Mouse (Mus musculus) E14TG2a.4 (cell line): ENCODE measurements around the gene Izumo1r.

Experiments used
- H3K27me3 ChIP-seq: 2 replicates; pipeline ENCODE4 v1.6.1; 2014; ENCODE audit warnings: low read length, control low read depth; ENCODE audit not compliant: insufficient read depth
- H3K36me3 ChIP-seq: 2 replicates; pipeline ENCODE4 v1.6.1; 2014; ENCODE audit warnings: low read length, control low read depth; ENCODE audit not compliant: insufficient read depth
- H3K4me1 ChIP-seq: replicated peaks from 2 replicates; pipeline ENCODE4 v1.6.1; 2014; ENCODE audit warnings: low read depth, low read length, control low read depth
- H3K4me3 ChIP-seq: replicated peaks from 2 replicates; pipeline ENCODE4 v1.5.1; 2014; ENCODE audit warnings: mild to moderate bottlenecking, low read length
- H3K9me3 ChIP-seq: 2 replicates; pipeline ENCODE4 v1.6.1; 2014; ENCODE audit warnings: low read length, control low read depth
- CTCF ChIP-seq: conservative IDR thresholded peaks from 2 replicates; pipeline ENCODE4 v1.5.1; 2014; ENCODE audit warnings: low read length
- NANOG ChIP-seq: IDR thresholded peaks from 2 replicates; pipeline ENCODE4 v1.6.1; 2014; ENCODE audit warnings: borderline replicate concordance, low read length, mixed read lengths
- POU5F1 ChIP-seq: IDR thresholded peaks from 2 replicates; pipeline ENCODE4 v1.6.1; 2014; ENCODE audit warnings: low read length, borderline replicate concordance

Izumo1r gene

GRCm38 (mm10) chr9:14897102-14897501, 6.6 kb downstream of the Izumo1r start:
- TF ChIP-seq NANOG: no peak
- no peak for TF ChIP-seq POU5F1
- TF ChIP-seq CTCF: no peak
- Histone ChIP-seq H3K27me3 (peaks cover 87% of the 10 kb centered on the region), H3K9me3 (no peaks in the 10 kb centered on the region), H3K4me1 (peaks cover 11% of the 10 kb centered on the region; the same call in 1 of the 2 replicates), H3K36me3 (no peaks in the 10 kb centered on the region), H3K4me3 (no peak overlapping the region)

GRCm38 (mm10) chr9:14895237-14895835, 8.4 kb downstream of the Izumo1r start:
- Histone ChIP-seq H3K4me1 (peaks cover 15% of the 10 kb centered on the region), H3K36me3 (no peaks in the 10 kb centered on the region), H3K27me3 (peaks cover 81% of the 10 kb centered on the region), H3K4me3 (no peak overlapping the region), H3K9me3 (no peaks in the 10 kb centered on the region)
- no peak for TF ChIP-seq POU5F1
- TF ChIP-seq NANOG: no peak
- no peak for TF ChIP-seq CTCF

DNA sequence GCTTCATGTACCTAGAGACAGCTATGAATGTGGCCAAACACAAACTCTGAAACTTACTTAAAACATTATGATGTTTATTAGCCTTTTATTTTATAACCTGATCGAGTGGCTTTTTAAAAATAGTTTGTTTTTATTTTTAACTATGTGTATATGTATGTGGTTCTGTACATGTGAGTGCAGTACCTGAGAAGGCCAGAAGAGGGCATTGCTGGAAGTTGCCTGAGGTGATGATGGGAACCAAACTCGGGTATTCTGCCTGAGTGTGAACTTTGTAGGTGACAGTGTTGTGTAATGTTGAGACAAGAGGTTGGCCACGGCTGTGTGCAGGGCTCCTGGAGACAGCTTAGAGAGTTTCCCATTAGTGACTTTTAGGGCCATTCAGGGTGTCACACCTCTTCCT, 9.1 kb downstream of the Izumo1r start:
- peaks cover 79% of the 10 kb centered on the region for H3K27me3 ChIP-seq
- H3K9me3 ChIP-seq: no peaks in the 10 kb centered on the region
- TF ChIP-seq CTCF: peak; percentile 87
- no peak for TF ChIP-seq POU5F1
- no peak for TF ChIP-seq NANOG
- H3K4me3 ChIP-seq: no peak overlapping the region
- H3K36me3 ChIP-seq: no peaks in the 10 kb centered on the region
- H3K4me1 ChIP-seq: peaks cover 13% of the 10 kb centered on the region

DNA sequence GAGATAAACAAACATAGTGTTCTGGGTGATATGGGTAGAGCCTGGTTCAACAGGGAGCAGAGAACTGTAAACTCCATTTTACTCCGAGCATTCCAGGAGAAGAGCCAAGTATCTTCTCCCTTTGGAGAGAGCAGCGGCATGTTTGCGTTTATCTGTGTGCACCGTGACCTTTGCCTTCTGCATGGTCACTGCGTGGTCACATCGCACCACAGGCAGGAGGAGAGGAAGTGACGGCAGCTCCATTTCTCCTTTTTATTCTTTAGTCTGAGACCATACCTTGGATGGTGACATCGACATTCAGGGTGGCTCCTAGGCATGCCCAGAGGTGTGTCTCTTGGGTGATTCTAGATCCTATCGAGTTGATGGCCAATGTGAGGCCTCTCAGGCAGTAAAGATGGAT, 10.4 kb downstream of the Izumo1r start:
- Histone ChIP-seq H3K4me3 (no peak overlapping the region), H3K36me3 (no peaks in the 10 kb centered on the region), H3K27me3 (peaks cover 81% of the 10 kb centered on the region), H3K9me3 (no peaks in the 10 kb centered on the region), H3K4me1 (peaks cover 13% of the 10 kb centered on the region)
- no peak for TF ChIP-seq NANOG
- no peak for TF ChIP-seq POU5F1
- no peak for TF ChIP-seq CTCF

- Histone ChIP-seq H3K4me3 (no peak overlapping the region), H3K27me3 (peaks cover 84% of the 10 kb centered on the region), H3K9me3 (no peaks in the 10 kb centered on the region), H3K4me1 (peaks cover 13% of the 10 kb centered on the region), H3K36me3 (no peaks in the 10 kb centered on the region)
- TF ChIP-seq POU5F1: no peak
- TF ChIP-seq NANOG: no peak
- no peak for TF ChIP-seq CTCF
These were observed 11.9 kb downstream of the Izumo1r start for GRCm38 (mm10) chr9:14891891-14892290.

- H3K9me3 ChIP-seq: no peaks in the 10 kb centered on the region; the same call in 1 of the 2 replicates
- no peak overlapping the region for H3K4me3 ChIP-seq
- peaks cover 13% of the 10 kb centered on the region for H3K4me1 ChIP-seq
- TF ChIP-seq POU5F1 (no peak), CTCF (no peak), NANOG (peak; percentile 75; the same call in 1 of the 2 replicates)
- H3K36me3 ChIP-seq: no peaks in the 10 kb centered on the region
- peaks cover 84% of the 10 kb centered on the region for H3K27me3 ChIP-seq
These were observed 13.1 kb downstream of the Izumo1r start for GRCm38 (mm10) chr9:14890699-14891098.

- TF ChIP-seq POU5F1 (no peak), CTCF (no peak), NANOG (no peak)
- peaks cover 74% of the 10 kb centered on the region for H3K27me3 ChIP-seq
- no peaks in the 10 kb centered on the region; the same call in 1 of the 2 replicates for H3K9me3 ChIP-seq
- no peak overlapping the region for H3K4me3 ChIP-seq
- H3K36me3 ChIP-seq: no peaks in the 10 kb centered on the region
- H3K4me1 ChIP-seq: peaks cover 13% of the 10 kb centered on the region
These were observed 15.1 kb downstream of the Izumo1r start for GRCm38 (mm10) chr9:14888671-14889070.

- Histone ChIP-seq H3K27me3 (peaks cover 74% of the 10 kb centered on the region), H3K9me3 (no peaks in the 10 kb centered on the region; the same call in 1 of the 2 replicates), H3K36me3 (no peaks in the 10 kb centered on the region), H3K4me1 (peaks cover 13% of the 10 kb centered on the region), H3K4me3 (no peak overlapping the region)
- TF ChIP-seq CTCF (no peak), NANOG (no peak)
These were observed 15.9 kb downstream of the Izumo1r start for GRCm38 (mm10) chr9:14887787-14888382.

- H3K9me3 ChIP-seq: no peaks in the 10 kb centered on the region; the same call in 1 of the 2 replicates
- peaks cover 74% of the 10 kb centered on the region for H3K27me3 ChIP-seq
- no peak for TF ChIP-seq POU5F1
- no peak for TF ChIP-seq CTCF
- TF ChIP-seq NANOG: no peak
- peaks cover 8% of the 10 kb centered on the region for H3K4me1 ChIP-seq
- H3K36me3 ChIP-seq: no peaks in the 10 kb centered on the region
- no peak overlapping the region for H3K4me3 ChIP-seq
These were observed 17.8 kb downstream of the Izumo1r start for GRCm38 (mm10) chr9:14885954-14886353.
